Mouse (Mus musculus): ENCODE measurements around the gene Rasgrf2. TPM values are rescaled to one million over a fixed set of nuclear protein-coding genes. Genes with fewer than 3 reads are reported as not detected.

Rasgrf2 gene
- polyA plus RNA-seq, 1 experiment from 2014 or later, result 0.24 TPM

DNA sequence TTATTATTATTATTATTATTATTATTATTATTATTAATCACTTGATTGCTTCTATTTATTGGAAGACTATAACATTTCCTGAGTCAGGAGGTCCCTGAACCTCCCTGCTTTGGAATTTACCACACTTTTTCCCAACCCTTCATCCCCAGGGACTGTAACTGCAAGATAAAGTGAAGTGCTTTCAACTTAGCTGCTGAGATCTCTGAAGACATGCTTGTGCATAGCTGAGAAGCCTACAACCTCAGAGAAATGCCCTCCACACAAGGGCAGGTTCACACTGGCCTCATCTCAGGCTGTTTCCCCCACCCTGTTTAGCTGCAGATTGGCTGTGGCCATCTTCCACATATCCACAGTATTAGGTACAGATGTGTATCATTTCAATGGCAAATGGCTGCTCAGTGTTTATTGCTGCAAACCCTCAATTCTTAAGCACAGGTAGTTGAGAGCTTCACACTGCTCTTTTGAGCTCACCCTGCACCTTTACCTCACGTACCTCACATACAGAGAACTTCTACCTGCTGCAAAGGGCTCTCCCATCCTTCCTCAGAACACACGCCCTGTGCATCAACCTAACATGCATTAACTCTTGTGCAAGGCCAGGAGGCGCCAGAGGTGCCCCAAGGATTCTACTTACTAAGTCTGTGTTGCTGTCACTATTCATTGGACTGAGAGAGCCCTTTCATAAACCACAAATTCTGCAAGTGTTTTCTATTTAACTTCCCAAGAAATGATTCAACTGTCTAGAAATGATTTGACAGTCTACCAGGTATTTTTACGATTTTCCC is 202.7 kb downstream of the Rasgrf2 start:
- 72% methylated on average over 4 of the region's 4 CpGs for WGBS
- no peaks in the 10 kb centered on the region for H3K4me1 ChIP-seq
- H3K27ac ChIP-seq, result no peak overlapping the region

DNA sequence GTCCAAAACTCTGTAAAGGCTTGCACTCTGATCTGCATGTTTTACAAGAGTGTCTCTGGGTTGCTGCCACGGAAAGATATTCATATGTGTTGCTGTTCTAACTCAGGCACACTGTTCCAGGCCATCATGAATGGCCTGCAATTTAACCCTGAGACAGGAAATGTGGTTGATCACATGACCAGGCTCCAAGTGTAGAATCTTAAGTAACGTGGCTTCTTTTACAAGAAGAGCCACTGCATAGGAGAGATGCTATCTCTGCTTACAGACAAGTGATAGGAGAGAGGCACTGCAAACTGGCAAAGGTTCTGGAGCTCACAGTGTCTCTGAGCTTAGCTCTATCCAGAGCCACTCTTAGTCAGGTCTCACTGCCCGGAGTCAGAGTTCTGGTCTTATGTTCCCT is 210.4 kb downstream of the Rasgrf2 start:
- no peaks in the 10 kb centered on the region for H3K27me3 ChIP-seq
- 0 out of 2 replicates have a peak, but pooled peaks cover under 1% of the 10 kb centered on the region for H3K4me1 ChIP-seq
- no peak overlapping the region for H3K4me3 ChIP-seq (replicated peaks)
- no peaks in the 10 kb centered on the region for H3K36me3 ChIP-seq (replicated peaks)
- WGBS, result 82% methylated on average over 3 of the region's 3 CpGs
- H3K4me2 ChIP-seq, result no peak overlapping the region
- no peaks in the 10 kb centered on the region for H3K9me3 ChIP-seq
- no peak overlapping the region for H3K9ac ChIP-seq
- ATAC-seq (ENCODE audit: low FRiP score), result no peak
- H3K27ac ChIP-seq, result no peak overlapping the region

More for the DNA sequence above, 202.7 kb downstream of the Rasgrf2 start:
- H3K27me3 ChIP-seq, result no peaks in the 10 kb centered on the region
- H3K4me2 ChIP-seq, result no peak overlapping the region
- no peak overlapping the region for H3K9ac ChIP-seq
- no peak overlapping the region for H3K4me3 ChIP-seq (replicated peaks)
- H3K36me3 ChIP-seq (replicated peaks), result no peaks in the 10 kb centered on the region
- ATAC-seq (ENCODE audit: low FRiP score), result no peak
- no peaks in the 10 kb centered on the region for H3K9me3 ChIP-seq

DNA sequence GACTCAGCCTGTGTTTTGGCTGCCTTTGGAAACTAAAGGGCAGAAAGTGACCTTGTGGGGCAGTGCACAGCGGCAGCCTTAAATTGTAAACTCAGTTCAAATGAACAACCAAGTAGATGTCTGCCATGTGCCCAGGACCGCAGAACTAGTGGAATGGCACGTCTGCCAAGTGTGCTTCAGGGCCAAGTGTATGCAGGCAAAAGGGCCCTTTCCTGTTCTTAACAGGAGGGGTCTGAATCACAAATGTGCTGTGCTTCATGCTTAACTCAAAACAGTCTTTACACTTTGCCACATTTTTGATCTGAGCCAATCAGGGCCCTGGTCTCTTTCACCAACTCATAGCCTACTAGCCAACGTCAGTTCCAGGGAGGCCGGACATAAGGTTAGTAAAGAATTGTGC is 212.7 kb downstream of the Rasgrf2 start:
- no peaks in the 10 kb centered on the region for H3K36me3 ChIP-seq (replicated peaks)
- no peaks in the 10 kb centered on the region for H3K27me3 ChIP-seq
- no peak overlapping the region for H3K27ac ChIP-seq
- H3K4me1 ChIP-seq, result peaks cover 13% of the 10 kb centered on the region
- no peak overlapping the region for H3K9ac ChIP-seq
- ATAC-seq (ENCODE audit: low FRiP score), result no peak
- WGBS, result 81% methylated on average over 5 of the region's 5 CpGs
- H3K4me2 ChIP-seq, result no peak overlapping the region
- no peaks in the 10 kb centered on the region for H3K9me3 ChIP-seq
- no peak overlapping the region for H3K4me3 ChIP-seq (replicated peaks)

DNA sequence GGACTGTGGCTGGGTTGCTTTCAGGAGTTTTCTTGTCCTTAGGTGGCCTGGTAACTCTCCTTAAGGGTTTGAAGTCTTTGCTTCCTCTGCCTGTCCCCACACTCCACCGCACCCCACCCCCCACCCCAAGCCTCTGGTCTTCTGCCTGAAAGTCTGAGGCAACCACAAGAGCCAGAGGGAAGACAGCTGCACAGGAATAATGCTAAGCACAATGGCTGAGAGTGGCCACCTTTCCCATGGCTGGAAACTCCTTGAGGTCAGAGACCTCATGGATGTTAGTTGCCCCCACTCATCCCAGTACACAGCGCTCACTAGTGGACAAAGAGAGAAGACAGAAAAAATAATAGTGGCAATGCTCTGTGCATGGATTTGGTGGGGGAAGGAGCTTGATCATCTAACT is 213.6 kb downstream of the Rasgrf2 start:
- Histone ChIP-seq H3K9ac (no peak overlapping the region), H3K4me3 (replicated peaks) (no peak overlapping the region), H3K27ac (no peak overlapping the region), H3K27me3 (no peaks in the 10 kb centered on the region), H3K4me2 (no peak overlapping the region), H3K36me3 (replicated peaks) (no peaks in the 10 kb centered on the region), H3K4me1 (peaks cover 13% of the 10 kb centered on the region), H3K9me3 (no peaks in the 10 kb centered on the region)
- no peak for ATAC-seq (ENCODE audit: low FRiP score)
- 97% methylated on average over 2 of the region's 2 CpGs for WGBS

DNA sequence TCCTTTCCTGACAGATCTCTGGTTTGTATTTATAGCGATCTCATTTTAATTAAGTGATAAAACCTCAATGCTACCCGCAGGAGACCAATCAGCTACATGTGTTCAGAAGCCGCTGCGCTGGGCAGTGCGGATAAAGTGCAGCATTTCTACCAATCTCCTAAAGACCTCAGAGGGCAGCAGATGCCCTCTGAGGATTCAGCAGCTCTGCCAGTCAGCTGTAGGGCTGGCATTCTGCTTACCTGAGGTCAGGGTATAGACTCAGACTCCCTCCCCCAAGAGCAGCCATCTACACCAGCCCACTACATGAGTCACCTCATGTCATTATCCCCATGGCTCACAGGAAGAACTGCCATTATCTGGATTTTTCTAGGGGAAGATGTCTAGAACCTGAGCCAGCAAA is 215.1 kb downstream of the Rasgrf2 start:
- no peaks in the 10 kb centered on the region for H3K36me3 ChIP-seq (replicated peaks)
- 84% methylated on average over 5 of the region's 5 CpGs for WGBS
- no peak overlapping the region for H3K9ac ChIP-seq
- H3K9me3 ChIP-seq, result no peaks in the 10 kb centered on the region
- no peak overlapping the region for H3K27ac ChIP-seq
- no peak overlapping the region for H3K4me3 ChIP-seq (replicated peaks)
- no peaks in the 10 kb centered on the region for H3K27me3 ChIP-seq
- ATAC-seq (ENCODE audit: low FRiP score), result peak; percentile 9; the same call in 1 of the 2 replicates
- H3K4me2 ChIP-seq, result no peak overlapping the region
- peaks cover 13% of the 10 kb centered on the region for H3K4me1 ChIP-seq

DNA sequence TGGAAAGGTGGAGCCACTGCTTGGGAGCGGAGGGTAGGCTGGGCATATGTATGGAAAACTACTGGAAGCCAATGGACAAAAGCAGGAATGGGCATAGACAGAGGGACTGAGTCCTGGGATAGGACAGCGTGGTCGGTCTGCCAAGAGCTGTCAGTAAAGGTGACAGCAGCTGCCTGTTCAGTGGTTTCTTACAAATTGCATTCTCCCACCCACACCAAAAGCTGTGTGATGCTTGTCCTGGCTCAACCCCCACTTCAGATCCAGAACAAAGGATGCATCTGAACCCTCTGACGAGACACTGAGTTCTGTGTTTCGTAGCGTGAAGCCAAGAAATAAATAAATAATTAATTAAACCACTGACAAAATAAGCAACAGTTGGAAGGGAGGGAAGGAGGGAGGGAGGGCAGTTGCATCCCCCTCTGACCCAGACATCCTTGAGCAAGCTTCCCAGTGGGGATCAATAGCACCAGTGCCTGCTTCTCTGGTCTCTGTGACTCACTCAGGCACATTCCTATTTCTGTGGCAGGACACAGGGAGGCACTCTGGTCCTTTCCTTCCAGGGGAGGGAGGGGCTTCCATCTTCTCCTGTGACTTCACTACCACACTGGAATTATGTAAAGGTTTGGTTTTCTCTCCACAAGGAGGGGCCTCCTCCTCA is 215.7 kb downstream of the Rasgrf2 start:
- Histone ChIP-seq H3K36me3 (replicated peaks) (no peaks in the 10 kb centered on the region), H3K9ac (no peak overlapping the region), H3K4me2 (peak overlapping the region; percentile 13; the same call in 1 of the 2 replicates), H3K4me3 (replicated peaks) (no peak overlapping the region), H3K27me3 (no peaks in the 10 kb centered on the region), H3K9me3 (no peaks in the 10 kb centered on the region), H3K4me1 (peaks cover 13% of the 10 kb centered on the region), H3K27ac (peak overlapping the region; percentile 36; the same call in 1 of the 2 replicates)
- 32% methylated on average over 6 of the region's 6 CpGs for WGBS
- ATAC-seq (ENCODE audit: low FRiP score), result peak; percentile 81

DNA sequence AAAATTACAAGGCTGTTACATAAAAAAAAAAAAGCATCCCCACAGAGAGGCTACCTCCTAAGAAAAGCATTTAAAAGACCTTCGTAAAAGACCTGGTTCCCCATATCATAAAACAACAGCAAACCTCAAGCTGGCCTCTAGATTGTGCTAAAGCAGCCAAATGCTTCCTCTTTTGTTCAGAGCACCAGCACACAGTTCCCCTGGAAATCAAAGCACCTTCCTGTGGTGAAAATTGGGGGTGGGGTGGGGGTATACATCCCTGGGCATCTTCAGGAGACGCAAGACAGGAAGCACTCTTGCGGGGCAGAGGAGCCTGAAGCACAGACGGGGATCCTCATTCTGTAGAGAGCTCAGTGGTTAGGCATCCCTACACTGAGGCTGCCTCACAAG is 216.3 kb downstream of the Rasgrf2 start:
- ATAC-seq (ENCODE audit: low FRiP score), result no peak
- Histone ChIP-seq H3K4me1 (peaks cover 13% of the 10 kb centered on the region), H3K36me3 (replicated peaks) (no peaks in the 10 kb centered on the region), H3K27ac (peak overlapping the region; percentile 36; the same call in 1 of the 2 replicates), H3K4me3 (replicated peaks) (no peak overlapping the region), H3K9ac (no peak overlapping the region), H3K4me2 (peak overlapping the region; percentile 13; the same call in 1 of the 2 replicates), H3K9me3 (no peaks in the 10 kb centered on the region), H3K27me3 (no peaks in the 10 kb centered on the region)
- 27% methylated on average over 4 of the region's 4 CpGs for WGBS

DNA sequence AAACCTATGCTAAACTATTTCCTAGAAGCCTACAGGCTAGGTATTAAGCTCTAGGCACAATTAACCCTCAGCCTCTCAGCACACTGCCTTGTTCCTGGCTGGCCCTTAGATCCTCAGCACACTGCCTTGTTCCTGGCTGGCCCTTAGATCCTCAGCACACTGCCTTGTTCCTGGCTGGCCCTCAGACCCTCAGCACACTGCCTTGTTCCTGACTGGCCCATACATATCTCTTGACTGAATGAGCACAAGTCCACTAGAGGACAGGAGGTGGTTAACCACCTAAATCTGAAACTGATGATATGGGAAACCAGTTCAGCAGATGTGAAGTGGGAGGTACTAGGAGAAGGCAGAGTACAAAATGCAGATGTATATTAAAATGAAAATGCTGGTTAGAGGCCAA is 219.8 kb downstream of the Rasgrf2 start:
- peaks cover 16% of the 10 kb centered on the region for H3K4me1 ChIP-seq
- H3K36me3 ChIP-seq (replicated peaks), result no peaks in the 10 kb centered on the region
- no peaks in the 10 kb centered on the region for H3K9me3 ChIP-seq
- no peak for ATAC-seq (ENCODE audit: low FRiP score)
- no peak overlapping the region for H3K4me2 ChIP-seq
- H3K9ac ChIP-seq, result no peak overlapping the region
- no peak overlapping the region for H3K4me3 ChIP-seq (replicated peaks)
- H3K27me3 ChIP-seq, result no peaks in the 10 kb centered on the region
- H3K27ac ChIP-seq, result no peak overlapping the region

DNA sequence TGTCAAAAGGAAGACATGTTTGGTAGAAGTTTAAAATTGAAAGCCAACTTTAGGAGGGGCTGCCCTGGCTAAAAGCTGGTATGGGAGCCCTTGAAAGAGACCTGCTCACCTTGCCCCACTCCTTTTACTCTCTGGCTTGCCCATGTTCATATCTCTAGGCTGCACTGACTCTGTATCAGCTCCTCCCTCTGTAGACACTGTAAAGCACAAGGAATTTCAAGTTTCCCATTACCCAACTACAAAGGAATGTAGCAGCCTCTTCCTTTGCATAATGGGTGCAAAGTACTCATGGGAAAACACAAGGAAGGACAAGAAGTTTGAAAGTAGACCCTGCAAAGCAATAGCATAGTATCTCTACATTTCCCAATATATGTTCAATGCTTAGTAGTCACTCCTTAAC is 220.2 kb downstream of the Rasgrf2 start:
- Histone ChIP-seq H3K36me3 (replicated peaks) (no peaks in the 10 kb centered on the region), H3K4me2 (no peak overlapping the region), H3K4me1 (peaks cover 16% of the 10 kb centered on the region), H3K9ac (no peak overlapping the region), H3K27ac (no peak overlapping the region), H3K4me3 (replicated peaks) (no peak overlapping the region), H3K27me3 (no peaks in the 10 kb centered on the region), H3K9me3 (no peaks in the 10 kb centered on the region)
- no peak for ATAC-seq (ENCODE audit: low FRiP score)

DNA sequence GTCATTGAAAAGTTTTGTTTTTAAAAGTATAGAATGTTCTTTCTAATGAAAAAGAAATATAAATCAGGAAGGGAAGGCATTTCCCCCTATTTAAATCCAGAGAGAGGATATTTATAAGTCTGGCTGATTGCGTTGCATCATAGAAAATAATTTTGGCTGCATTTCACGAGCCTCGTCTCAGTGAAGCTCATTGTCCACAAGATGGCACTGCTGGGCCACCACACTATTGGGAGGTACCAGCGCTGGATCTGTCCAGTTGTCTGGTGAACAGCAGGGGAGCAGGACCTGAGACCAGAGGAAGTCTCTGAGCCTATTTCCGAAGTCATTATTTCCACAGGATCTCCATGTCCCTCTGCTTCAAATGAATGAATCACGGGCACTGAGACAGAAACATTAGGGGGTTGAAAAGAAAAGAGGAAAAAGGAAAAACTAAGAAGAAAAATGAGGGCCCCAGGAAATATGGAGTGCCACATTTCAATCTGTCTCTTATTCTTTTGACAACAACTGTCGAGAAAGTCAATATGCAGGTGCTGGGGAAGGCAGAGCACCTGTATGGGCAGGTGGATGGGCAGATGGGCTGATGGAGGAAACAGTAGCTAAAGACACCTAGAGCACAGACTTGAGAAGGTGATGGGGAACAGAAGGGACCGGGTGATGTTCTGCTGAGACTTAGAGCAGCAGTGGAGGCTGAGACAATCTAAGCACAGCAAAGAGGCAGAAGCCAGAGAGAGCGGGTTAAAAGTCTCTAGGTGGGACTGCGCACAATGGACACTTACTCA is 223.1 kb downstream of the Rasgrf2 start:
- Histone ChIP-seq H3K36me3 (replicated peaks) (no peaks in the 10 kb centered on the region), H3K4me1 (0 out of 2 replicates have a peak, but pooled peaks cover 3% of the 10 kb centered on the region), H3K4me2 (no peak overlapping the region), H3K27ac (no peak overlapping the region), H3K9ac (no peak overlapping the region), H3K9me3 (no peaks in the 10 kb centered on the region), H3K27me3 (no peaks in the 10 kb centered on the region), H3K4me3 (replicated peaks) (no peak overlapping the region)
- peak; percentile 85 for ATAC-seq (ENCODE audit: low FRiP score)
- WGBS, result 38% methylated on average over 10 of the region's 10 CpGs

DNA sequence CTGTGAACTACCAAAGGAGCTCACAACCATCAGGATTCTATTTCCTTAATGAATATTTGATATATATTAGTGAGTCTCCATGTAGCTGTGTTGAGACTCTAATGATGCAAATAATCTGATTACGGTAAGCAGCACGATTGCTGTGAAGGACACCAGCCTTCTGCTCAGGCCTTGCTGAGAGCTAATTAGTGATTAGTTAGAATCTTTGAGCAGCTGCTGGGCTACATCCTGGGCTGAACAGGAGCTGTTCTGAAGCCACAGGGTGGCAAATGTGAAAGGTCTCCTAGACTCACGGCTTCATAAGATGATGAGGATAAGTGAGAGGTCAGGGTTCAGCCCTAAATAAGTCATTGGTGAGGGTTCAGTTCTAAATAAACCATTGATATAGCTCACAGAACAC is 225.1 kb downstream of the Rasgrf2 start:
- no peak overlapping the region for H3K4me2 ChIP-seq
- no peaks in the 10 kb centered on the region for H3K36me3 ChIP-seq (replicated peaks)
- H3K27ac ChIP-seq, result no peak overlapping the region
- no peak; the same call in 1 of the 2 replicates for ATAC-seq (ENCODE audit: low FRiP score)
- no peaks in the 10 kb centered on the region for H3K27me3 ChIP-seq
- WGBS, result 42% methylated on average over 3 of the region's 3 CpGs
- 0 out of 2 replicates have a peak, but pooled peaks cover 3% of the 10 kb centered on the region for H3K4me1 ChIP-seq
- H3K9ac ChIP-seq, result no peak overlapping the region
- no peaks in the 10 kb centered on the region for H3K9me3 ChIP-seq
- H3K4me3 ChIP-seq (replicated peaks), result no peak overlapping the region

DNA sequence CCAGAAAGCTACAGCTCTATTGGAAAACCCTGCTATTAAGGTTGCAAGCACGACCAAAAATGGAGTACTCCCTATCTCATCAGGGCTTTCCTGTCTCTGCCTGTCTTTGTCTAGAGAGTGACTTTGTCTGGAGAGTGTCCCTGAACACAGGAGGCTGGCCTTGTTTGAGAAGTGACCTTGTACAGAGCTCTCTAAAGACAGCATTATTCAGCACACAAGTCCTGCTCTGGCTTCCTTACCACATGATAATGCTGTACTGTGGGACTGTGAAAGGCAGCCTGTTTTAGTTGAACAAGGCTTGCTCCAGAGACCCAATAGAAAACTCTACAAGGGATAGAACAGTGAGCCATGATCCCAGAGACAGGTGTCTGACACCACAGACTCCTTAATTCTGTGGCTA is 235.0 kb downstream of the Rasgrf2 start:
- H3K4me3 ChIP-seq (replicated peaks), result no peak overlapping the region
- no peaks in the 10 kb centered on the region for H3K9me3 ChIP-seq
- 66% methylated on average over 1 of the region's 1 CpGs for WGBS
- peaks cover 5% of the 10 kb centered on the region for H3K27me3 ChIP-seq
- H3K27ac ChIP-seq, result no peak overlapping the region
- no peak overlapping the region for H3K9ac ChIP-seq
- no peaks in the 10 kb centered on the region for H3K4me1 ChIP-seq
- no peaks in the 10 kb centered on the region for H3K36me3 ChIP-seq (replicated peaks)
- ATAC-seq (ENCODE audit: low FRiP score), result no peak
- H3K4me2 ChIP-seq, result no peak overlapping the region
